Mouse (Mus musculus): ENCODE data around the gene Agr2.

DNA sequence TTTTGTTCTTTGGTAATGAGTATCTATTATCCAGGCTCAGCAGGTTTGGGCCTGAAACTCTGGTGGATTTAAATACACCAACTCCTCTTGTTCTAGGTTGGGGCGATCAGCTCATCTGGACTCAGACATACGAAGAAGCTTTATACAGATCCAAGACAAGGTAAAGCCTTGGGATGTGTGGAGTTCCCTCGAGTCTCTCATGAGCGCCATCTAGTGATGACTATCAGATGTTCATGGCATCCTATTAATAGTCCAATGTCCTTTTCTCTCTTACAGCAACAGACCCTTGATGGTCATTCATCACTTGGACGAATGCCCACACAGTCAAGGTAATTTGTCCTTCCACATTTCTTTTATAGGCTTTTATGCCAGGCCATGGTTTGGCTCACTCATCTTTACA is 3.1 kb downstream of the Agr2 start:
- peak; percentile 29; the same call in 1 of the 2 replicates for TF ChIP-seq CTCF (IDR thresholded peaks at IDR 0.05; ENCODE audit: borderline replicate concordance, insufficient read depth, low read depth, low read length)
- TF ChIP-seq POLR2A (IDR thresholded peaks at IDR 0.05; ENCODE audit: borderline replicate concordance, insufficient read depth, low read length), result no peak

Measured in cerebellum, adult 2 months (tissue).